Mouse (Mus musculus): ENCODE results near the gene Ptprs. TPM values are rescaled to one million over a fixed set of nuclear protein-coding genes. Genes with fewer than 3 reads are reported as not detected.
A peak's percentile ranks its signal among the peaks of the same experiment; 100 is the strongest.

Gene Ptprs
- total and polyA plus RNA-seq, 3 experiments, result 51.6 to 324 (median 80.9) TPM

DNA sequence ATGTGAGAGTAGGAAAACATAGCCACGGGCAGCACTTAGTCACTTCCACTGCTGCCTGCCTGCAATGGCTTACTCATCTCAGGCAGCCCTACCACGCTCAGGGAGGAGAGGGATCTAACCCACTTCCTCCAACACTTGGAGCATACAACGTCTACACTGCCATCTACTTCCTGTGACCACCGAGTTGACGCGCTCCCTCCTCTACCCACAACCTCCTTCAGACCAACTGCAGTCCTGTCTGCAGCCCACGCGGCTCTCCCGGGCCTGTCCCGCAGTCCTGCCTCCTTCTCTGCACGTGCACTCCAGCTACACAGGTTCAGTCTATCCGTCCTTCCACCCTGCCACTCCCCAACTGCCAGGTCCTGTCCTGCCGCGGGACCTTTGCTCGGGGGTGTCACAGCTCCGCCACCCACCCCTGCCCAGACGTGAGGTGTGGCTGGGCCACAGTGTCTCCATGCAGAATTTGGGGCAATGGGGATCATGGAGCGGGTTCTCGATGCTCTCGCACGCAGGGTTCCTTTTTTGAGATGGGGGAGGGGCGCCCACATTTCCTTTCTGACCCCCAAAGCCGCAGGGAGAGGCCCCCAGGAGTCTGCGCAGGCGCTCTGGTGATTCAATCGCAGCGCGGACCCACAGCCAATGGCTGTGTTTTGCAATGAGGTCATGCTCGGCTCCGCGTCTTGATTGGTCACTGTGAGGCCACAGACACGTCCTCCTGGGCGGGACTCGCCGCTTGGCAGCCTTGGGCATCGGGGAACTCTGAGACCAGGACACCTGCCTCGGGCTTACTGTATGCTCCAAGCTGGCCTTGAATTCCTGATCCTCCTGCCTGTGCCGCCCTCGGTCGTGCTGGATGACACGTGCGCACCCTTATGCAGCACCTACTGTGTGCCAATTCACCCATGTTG, 31.1 kb upstream of the Ptprs start:
- Histone ChIP-seq H3K36me3 (ENCODE audit: control insufficient read depth in 1 of 2, insufficient read depth in 2 of 2, low read length in 2 of 2) (0 out of 4 replicates have a peak, but pooled peaks cover 0 to 2% of the 10 kb centered on the region in 2 experiments), H3K9me3 (replicated peaks; ENCODE audit: insufficient read depth, low read length) (no peaks in the 10 kb centered on the region), H3K27ac (ENCODE audit: control insufficient read depth, low read depth, low read length) (peak overlapping the region; percentile 89), H3K27me3 (ENCODE audit: control insufficient read depth in 1 of 2, insufficient read depth in 2 of 2, low read length in 2 of 2) (no peaks in the 10 kb centered on the region), H3K4me3 (ENCODE audit: control insufficient read depth in 1 of 2, insufficient read depth in 1 of 2, low read depth in 2 of 2, low read length in 2 of 2) (peak overlapping the region; percentile 70), H3K79me2 (ENCODE audit: control insufficient read depth, insufficient read depth, low read length, poor library complexity) (no peaks in the 10 kb centered on the region; the same call in 1 of the 2 replicates), H3K4me1 (ENCODE audit: control insufficient read depth in 1 of 2, insufficient read depth in 2 of 2, low read length in 2 of 2) (peaks cover 0 to 15% of the 10 kb centered on the region in 2 experiments; a peak in 1 of 4 replicates), H3K9ac (ENCODE audit: control insufficient read depth, low read depth, low read length, poor library complexity, severe bottlenecking) (peak overlapping the region; percentile 88)
- DNase-seq (ENCODE audit: low read depth, low spot score), result peak; percentile 98
- TF ChIP-seq USF2 (IDR thresholded peaks at IDR 0.05; ENCODE audit: borderline replicate concordance in 1 of 2, insufficient read depth in 1 of 2, low read depth in 1 of 2, low read length in 2 of 2), result no peak
- TF ChIP-seq MAFK (IDR thresholded peaks at IDR 0.05; ENCODE audit: borderline replicate concordance, low read depth, low read length), result no peak
- peak; percentile 51 for TF ChIP-seq ELF1 (IDR thresholded peaks at IDR 0.05; ENCODE audit: low read depth, low read length)
- peak; percentile 41 to 79 for TF ChIP-seq POLR2A (IDR thresholded peaks at IDR 0.05; ENCODE audit: control insufficient read depth in 1 of 2, insufficient read depth in 1 of 2, low read depth in 1 of 2, low read length in 2 of 2, poor library complexity in 1 of 2)
- peak; percentile 65 for TF ChIP-seq HCFC1 (IDR thresholded peaks at IDR 0.05; ENCODE audit: low read depth, low read length)
- no peak for TF ChIP-seq RAD21 (IDR thresholded peaks at IDR 0.05; ENCODE audit: low read depth, low read length)
- 0 out of 2 replicates have a peak, but pooled peaks have one; percentile 44 for TF ChIP-seq RCOR1 (IDR thresholded peaks at IDR 0.05; ENCODE audit: low read depth, low read length)
- no peak for TF ChIP-seq TAL1 (IDR thresholded peaks at IDR 0.05; ENCODE audit: low read length)
- no peak for TF ChIP-seq ZNF384 (IDR thresholded peaks at IDR 0.05; ENCODE audit: low read depth, low read length)
- TF ChIP-seq SMC3 (IDR thresholded peaks at IDR 0.05; ENCODE audit: low read depth, low read length), result no peak
- peak; percentile 54; the same call in 1 of the 2 replicates for TF ChIP-seq SIN3A (IDR thresholded peaks at IDR 0.05; ENCODE audit: low read length)
- no peak for TF ChIP-seq GATA1 (IDR thresholded peaks at IDR 0.05; ENCODE audit: low read depth, low read length)
- no peak for TF ChIP-seq ZC3H11A (IDR thresholded peaks at IDR 0.05; ENCODE audit: low read depth, low read length)
- peak; percentile 86 for TF ChIP-seq MXI1 (IDR thresholded peaks at IDR 0.05; ENCODE audit: low read depth, low read length)
- peak; percentile 18; the same call in 1 of the 2 replicates for TF ChIP-seq USF1 (IDR thresholded peaks at IDR 0.05; ENCODE audit: low read depth, low read length)
- TF ChIP-seq CHD1 (IDR thresholded peaks at IDR 0.05; ENCODE audit: low read depth, low read length), result no peak
- no peak for TF ChIP-seq JUND (IDR thresholded peaks at IDR 0.05; ENCODE audit: low read depth, low read length)
- peak; percentile 81 for TF ChIP-seq MAX (IDR thresholded peaks at IDR 0.05; ENCODE audit: low read length)
- no peak for TF ChIP-seq MYB (IDR thresholded peaks at IDR 0.05; ENCODE audit: low read depth, low read length)
- peak; percentile 81 for TF ChIP-seq MYC (IDR thresholded peaks at IDR 0.05; ENCODE audit: low read depth, low read length)
- 0 out of 2 replicates have a peak, but pooled peaks have one; percentile 26 for TF ChIP-seq ZKSCAN1 (IDR thresholded peaks at IDR 0.05; ENCODE audit: low read depth, low read length)
- peak; percentile 84 for TF ChIP-seq BHLHE40 (IDR thresholded peaks at IDR 0.05; ENCODE audit: borderline replicate concordance, low read depth, low read length)
- 0 out of 2 replicates have a peak, but pooled peaks have one; percentile 20 for TF ChIP-seq POLR2AphosphoS5 (IDR thresholded peaks at IDR 0.05; ENCODE audit: borderline replicate concordance, low read depth, low read length)
- TF ChIP-seq POLR2AphosphoS2 (IDR thresholded peaks at IDR 0.05; ENCODE audit: low read length), result peak; percentile 67; the same call in 1 of the 2 replicates
- no peak for TF ChIP-seq UBTF (IDR thresholded peaks at IDR 0.05; ENCODE audit: borderline replicate concordance, insufficient read depth, low read depth, low read length)
- no peak; the same call in 1 of the 2 replicates for TF ChIP-seq KAT2A (conservative IDR thresholded peaks at IDR 0.05; ENCODE audit: low read depth, low read length)
- TF ChIP-seq NRF1 (IDR thresholded peaks at IDR 0.05; ENCODE audit: insufficient read depth, low read depth, low read length, poor library complexity, severe bottlenecking), result peak; percentile 89
- no peak for TF ChIP-seq E2F4 (IDR thresholded peaks at IDR 0.05; ENCODE audit: borderline replicate concordance, low read depth, low read length)
- no peak for TF ChIP-seq CTCF (IDR thresholded peaks at IDR 0.05 in 2 of 3, conservative IDR thresholded peaks at IDR 0.05 in 1 of 3; ENCODE audit: control insufficient read depth in 1 of 3, insufficient read depth in 1 of 3, low read depth in 2 of 3, low read length in 3 of 3, poor library complexity in 1 of 3, severe bottlenecking in 1 of 3)
- peak; percentile 77 for TF ChIP-seq TCF12 (IDR thresholded peaks at IDR 0.05; ENCODE audit: low read depth, low read length)
- peak; percentile 70; the same call in 1 of the 2 replicates for TF ChIP-seq TBP (IDR thresholded peaks at IDR 0.05; ENCODE audit: low read depth, low read length)
- no peak for TF ChIP-seq MEF2A (IDR thresholded peaks at IDR 0.05; ENCODE audit: extremely low read depth, insufficient replicate concordance, low read depth, low read length, poor library complexity, severe bottlenecking)
- TF ChIP-seq CHD2 (IDR thresholded peaks at IDR 0.05; ENCODE audit: low read length), result peak; percentile 77
- peak; percentile 66 for TF ChIP-seq ZMIZ1 (IDR thresholded peaks at IDR 0.05; ENCODE audit: low read depth, low read length)
